Mouse (Mus musculus) T-cell, adult 2 months (primary cell): ENCODE results near the gene Ccno.
A peak's percentile ranks its signal among the peaks of the same experiment; 100 is the strongest.

Experiments
- DNase-seq: peaks from one replicate; pipeline ENCODE4 v3.0.0; 2022; ENCODE audit warnings: low spot score

Gene Ccno

DNA sequence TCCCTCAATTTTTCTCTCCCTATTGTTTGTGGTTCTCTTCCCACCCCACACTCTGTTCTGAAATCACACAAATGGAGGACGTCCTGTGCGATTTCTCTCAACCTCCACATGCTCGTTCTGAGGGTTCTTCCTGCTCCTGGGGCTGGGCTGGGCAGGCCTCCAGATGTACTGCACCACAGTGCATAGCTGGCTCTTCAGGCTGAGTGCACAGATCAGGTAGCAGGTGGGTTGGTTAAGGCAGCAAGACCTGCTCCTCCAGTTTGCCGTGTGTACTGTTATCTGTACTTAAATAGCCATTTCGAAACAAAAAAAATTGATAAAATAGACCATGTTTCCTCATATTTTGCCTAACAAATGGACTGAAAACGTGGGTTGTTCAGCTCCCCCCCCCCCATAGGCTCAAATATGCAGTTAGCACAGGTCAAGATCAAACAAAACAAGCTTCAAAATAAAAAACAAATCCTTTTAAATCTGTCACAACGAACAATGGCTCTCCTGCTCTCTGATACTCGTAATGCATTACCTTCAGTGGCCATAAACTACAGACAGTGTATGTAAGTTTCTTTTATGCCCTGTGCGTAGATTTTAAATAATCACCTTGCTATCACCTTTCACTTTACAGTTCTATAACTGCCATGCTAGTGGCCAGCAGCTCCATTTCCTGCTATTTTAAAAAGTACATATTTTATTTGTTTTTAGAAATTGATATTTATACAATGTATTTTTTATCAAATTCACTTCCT is 13.1 kb downstream of the Ccno start:
- no peak for DNase-seq

DNA sequence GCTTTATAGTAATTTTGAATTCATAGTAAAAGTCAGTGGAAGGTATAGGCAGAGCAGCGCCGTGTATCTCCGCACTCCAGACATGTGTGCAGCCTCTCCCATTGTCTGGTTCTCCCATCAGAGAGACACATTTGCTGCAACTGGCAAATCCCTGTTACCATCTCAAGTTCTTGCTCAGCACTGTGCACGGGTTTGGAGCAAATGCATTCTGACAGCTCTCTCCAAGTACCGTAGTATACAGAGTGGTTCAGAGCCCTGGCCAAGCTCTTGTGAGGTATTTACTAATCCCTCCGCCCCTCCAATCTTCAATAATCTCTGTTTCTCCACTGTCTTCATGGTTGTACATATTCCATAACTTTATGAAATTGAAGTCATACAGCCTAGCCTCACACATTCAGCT is 25.1 kb downstream of the Ccno start:
- no peak for DNase-seq

DNA sequence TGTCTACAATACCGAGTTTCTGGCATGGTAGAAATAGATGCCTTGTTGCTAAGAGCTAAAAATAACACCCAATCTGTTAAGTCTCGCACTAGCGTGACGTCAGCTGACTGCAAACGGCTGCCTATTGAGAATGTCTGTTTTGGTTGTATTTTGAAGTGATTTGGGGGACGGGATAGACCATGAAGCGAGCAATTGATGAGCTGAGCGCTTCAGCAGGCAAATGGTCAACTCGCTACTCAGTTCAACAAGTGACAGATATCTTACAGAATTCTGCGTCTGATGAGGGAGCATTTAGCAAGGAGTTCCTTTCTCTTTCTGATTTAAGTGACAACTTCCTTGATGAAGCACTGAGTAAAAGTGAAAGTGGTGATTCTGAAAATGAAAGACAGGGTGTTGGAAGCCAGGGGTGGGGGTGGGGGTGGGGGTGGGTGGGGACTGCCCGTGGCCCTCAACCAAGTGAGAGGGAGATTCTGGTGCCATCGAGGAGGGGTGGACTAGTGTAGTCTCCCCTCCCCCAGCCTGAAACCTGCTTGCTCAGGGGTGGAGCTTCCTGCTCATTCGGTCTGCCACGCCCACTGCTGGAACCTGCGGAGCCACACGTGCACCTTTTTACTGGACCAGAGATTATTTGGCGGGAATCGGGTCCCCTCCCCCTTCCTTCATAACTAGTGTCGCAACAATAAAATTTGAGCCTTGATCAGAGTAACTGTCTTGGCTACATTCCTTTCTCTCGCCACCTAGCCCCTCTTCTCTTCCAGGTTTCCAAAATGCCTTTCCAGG is 25.8 kb downstream of the Ccno start:
- DNase-seq: peak; percentile 56

DNA sequence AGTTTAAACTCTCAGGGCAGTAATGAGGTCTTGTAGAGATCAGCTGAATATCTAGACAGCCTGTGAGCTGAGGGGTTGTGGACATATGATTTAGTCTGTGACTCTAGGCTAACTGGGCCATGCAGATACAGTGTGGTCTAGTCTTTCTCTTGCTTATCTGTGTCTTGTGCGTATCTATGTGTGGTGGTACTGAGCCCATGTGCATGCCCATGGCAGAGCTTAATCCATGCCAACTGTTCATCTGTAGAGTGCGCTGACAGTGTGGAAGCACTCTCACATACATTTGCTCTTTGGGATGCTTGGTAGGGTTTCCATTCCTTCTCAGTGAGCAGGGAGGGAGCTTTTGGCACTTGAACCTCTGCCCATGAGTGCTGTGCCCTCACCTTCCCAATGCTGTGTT is 33.9 kb downstream of the Ccno start:
- DNase-seq: no peak

DNA sequence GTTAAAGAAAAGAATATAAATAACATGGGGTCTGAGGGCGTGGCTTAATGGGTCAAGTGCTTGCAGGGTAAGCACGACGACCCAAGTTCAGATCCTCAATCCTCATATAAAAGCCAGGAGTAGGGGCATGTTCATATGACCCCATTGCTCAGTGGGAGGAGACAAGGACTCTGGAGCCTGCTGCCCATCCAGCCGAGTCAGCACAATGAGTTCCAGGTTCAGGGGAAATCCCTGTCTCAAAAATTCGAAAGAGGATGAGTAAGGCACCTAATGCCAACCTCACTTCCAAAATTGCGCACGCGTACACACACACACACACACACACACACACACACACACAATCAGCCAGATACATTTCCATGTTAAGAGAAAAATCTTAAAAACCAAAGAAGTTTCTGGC is 34.9 kb downstream of the Ccno start:
- no peak for DNase-seq

DNA sequence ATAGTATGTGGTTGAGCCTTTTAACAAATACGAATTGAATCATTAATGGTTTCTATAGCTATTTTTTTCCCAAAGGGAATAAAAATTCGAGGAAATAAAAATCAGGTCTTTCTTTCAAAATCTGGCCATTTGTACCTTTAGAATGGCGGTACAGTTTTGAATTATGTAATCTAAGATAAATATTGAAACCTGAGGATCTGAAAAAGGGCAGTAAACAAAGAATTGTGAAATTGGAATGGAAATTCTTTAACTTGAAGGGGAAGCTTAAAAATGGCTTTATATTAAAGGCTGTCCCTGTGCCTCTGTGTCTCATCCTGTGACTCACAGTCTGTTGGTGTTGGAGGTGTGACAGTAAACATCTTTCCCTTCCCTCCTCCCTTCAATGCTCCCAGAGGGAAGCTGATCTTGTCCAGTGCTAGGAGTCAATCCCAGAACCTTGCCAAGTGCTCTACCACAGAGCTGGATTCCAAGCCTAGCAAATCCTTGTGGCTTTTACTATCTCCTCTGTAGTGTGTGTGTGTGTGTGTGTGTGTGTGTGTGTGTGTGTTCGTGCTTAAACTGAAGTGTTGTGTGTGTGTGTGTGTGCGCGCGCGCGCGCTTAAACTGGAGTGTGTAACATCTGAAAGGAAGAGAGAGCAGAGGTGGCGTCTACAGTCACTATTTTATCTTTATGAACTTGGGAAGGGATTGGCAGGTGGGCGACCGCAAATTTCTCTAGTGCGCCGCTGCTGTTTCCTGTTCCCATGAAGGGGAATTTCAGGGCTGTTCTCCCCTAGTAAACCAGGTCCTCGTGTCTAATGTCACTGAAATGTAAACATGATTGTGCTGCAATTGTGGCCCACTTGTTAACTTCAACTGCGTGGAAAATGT is 35.9 kb downstream of the Ccno start:
- DNase-seq: peak; percentile 20

DNA sequence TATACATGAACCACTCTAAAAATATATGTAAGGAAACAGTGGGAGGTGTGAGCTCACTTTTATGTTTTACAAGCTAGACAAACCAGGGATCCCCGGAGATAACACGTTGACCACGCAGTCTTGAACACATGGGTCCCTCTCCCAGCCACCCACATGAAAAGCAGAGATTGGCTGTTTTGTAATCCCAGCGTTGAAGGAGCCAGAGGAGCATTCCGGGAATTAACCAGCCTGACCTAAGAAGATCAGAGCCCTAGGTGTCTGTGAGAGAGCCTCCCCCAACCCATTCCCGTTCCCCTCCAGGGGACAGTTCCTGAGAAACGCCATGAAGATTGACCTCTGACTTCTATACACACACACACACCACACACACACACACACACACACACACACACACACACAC is 43.7 kb downstream of the Ccno start:
- DNase-seq: no peak

DNA sequence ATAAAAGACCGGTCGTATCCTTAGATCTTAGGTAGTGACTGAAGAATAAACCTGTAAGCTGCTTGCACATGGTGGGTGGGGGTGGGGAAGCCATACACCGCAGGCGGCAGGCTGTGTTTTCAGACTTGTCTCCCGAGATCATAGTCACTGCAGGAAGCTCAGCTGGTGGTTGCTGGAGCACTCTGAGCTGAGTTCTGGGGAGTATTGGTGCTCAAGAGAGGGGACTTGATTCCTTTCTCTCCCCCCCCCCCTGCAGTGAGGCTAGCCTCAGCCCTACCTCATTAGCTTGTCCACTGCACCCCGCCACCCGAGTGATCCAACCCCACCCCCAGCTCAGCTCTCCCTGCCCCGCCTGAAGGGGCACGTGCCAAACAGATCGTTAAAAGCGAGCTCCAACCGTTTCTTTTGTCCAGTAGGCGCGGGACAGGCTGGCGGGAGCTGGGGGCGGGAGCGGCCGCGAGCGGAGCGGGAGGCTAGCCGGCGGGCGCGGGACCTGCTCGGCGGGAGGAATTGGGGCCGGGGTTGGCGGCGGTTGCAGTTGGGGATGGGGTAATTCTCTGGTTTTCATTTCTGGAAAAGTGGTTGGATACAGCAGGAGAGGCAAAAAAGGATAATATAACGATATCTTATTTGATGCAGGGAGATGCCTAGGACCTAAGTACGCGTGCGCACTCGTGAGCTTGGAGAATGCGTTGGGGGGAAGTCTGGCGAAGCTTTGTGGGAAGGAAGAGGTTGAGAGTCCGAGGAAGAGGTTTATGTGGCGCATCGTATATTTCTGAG is 44.4 kb downstream of the Ccno start:
- DNase-seq: peak; percentile 48

DNA sequence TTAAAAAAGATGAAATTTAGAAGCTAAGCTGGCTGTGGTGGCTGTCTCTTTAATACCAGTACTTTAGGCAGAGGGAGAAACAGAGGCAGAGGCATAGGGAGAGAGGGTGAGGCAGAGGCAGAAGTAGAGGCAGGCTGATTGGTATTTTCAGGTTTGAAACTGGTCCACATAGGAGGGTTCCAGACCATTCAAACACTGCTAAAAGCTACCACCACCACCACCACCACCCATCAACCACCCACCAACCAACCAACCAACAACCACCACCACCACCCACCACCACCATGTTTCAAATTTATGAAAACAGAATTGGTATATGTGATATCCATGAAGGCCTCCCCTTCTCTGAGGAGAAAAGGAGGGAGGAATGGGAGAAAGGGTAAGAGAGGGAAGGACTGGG is 45.2 kb downstream of the Ccno start:
- DNase-seq: no peak

DNA sequence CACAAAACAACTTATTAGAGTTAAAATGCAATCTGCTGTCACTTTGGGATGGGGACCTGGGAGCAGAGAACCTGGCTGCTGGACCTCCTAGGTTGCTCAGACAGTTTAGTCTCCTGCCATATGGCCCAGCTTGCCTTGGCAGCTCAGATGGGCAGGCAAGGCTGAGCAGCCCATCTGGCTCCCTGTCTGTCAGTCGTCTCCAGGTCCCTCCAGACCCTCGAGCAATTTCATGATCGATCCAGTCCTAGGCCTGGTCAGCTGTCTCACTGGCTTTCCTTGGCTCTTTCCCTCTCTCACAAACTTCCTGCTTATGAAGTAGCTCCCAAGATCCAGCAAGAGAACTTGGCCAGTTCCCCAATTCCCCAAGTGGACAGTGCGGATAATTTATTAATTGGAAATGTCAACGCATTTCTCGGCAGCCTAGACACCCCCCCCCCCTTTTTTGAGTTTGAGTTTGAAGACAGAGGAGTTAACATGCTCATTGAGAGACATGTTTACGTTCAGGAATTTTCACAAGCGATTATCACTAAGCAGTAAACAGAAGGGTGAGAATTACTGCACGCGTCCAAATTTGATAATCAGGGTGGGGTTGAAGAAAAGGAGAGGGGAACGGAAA is 46.8 kb downstream of the Ccno start:
- DNase-seq: no peak

DNA sequence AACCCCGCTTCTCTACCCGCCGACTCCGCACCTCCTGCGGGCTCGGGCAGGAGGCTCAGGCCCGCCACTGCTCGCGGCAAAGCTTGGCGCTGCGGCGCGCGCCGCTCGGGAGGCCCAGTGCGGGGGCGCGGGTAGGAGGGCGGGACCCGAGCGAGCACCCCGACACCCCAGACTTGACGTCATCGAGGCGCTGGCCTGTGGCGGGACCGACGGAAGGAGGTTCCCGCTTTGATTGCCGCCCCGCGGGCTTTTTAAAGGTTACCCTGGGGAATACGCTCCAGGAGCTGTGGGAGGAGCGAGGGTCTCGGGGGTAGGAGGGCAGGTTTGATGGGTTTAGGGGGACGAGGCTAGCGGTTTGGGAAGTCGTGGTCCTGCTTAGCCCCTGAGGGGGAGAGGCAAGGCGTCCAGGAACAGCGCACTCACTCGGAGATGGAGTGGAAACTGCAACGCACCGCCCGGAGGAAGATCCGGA is 47.4 kb downstream of the Ccno start, which contains the start of gene Cdc20b:
Gene Cdc20b (plus strand): TSS at position 162 of the 472 bp plus-strand sequence.
- peak; percentile 83 for DNase-seq

DNA sequence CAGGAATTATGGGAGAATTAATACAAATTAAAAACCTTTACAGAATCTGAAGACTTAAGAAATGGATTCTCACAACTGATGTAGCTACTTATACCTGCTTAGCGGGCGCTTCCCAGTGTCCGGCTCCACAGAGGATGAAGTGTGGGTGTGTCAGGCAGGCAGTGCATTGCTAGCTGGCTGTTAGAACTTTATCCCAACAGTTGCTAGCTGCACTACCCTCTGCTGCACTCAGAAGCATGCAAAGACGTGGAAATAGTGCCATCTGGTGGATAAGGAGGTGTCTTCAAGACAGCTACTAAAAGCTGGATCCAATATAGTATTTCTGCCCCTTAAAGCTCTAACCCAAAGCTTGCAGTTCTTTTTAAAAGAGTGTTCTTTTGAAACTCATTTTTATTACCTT is 48.2 kb downstream of the Ccno start:
- peak; percentile 78 for DNase-seq
